Mouse (Mus musculus): Measurements from ENCODE around the gene Fbn1. TPM values are rescaled to one million over a fixed set of nuclear protein-coding genes. Genes with fewer than 3 reads are reported as not detected.
A peak's percentile ranks its signal among the peaks of the same experiment; 100 is the strongest.

Fbn1 gene
- total and polyA plus RNA-seq, 3 experiments = 0.04 to 0.17 (median 0.09) TPM

DNA sequence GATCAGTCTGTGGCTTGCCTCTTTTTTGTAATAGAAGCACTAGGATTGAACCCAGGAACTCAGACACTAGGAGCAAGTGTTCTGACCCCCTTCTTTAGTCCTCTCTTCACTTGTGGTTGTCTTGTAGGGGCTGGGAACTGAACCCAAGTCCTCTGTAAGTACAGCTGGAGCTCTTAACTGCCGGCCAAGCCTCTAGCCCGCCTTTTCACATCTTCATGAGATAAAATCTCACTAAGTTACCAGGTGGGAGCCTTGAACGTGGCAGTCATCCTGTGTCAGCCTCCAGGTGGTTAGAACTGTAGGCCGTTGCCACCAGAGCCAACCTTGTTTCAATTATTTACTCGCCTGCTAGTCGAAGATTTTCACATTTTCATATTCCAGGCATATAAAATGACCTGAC, 254.1 kb downstream of the Fbn1 start:
- Histone ChIP-seq H3K79me2 (replicated peaks; ENCODE audit: control insufficient read depth, extremely low read depth, insufficient read depth, poor library complexity, severe bottlenecking) (peaks cover 66% of the 10 kb centered on the region), H3K27me3 (replicated peaks) (no peaks in the 10 kb centered on the region), H3K4me1 (ENCODE audit: control insufficient read depth in 1 of 2, insufficient read depth in 2 of 2) (peaks cover 4 to 24% of the 10 kb centered on the region in 2 experiments; a peak in 2 of 4 replicates), H3K36me3 (replicated peaks in 1 of 2; ENCODE audit: control insufficient read depth in 1 of 2, insufficient read depth in 1 of 2, low read length in 1 of 2) (peaks cover 61 to 81% of the 10 kb centered on the region in 2 experiments), H3K4me2 (ENCODE audit: insufficient read depth, low read depth, poor library complexity, severe bottlenecking) (no peak overlapping the region), H3K27ac (ENCODE audit: insufficient read depth, low read depth) (no peak overlapping the region), H3K9ac (ENCODE audit: insufficient read depth, low read depth) (no peak overlapping the region), H3K4me3 (replicated peaks in 1 of 3; ENCODE audit: low read depth in 2 of 3, low read length in 2 of 3, poor library complexity in 1 of 3) (no peak overlapping the region), H3K9me3 (replicated peaks; ENCODE audit: low read length) (peaks cover 3% of the 10 kb centered on the region)
- DNase-seq (ENCODE audit: extremely low read depth) = no peak
- TF ChIP-seq GABPA (IDR thresholded peaks at IDR 0.05; ENCODE audit: insufficient replicate concordance, low read depth, low read length) (no peak), NRF1 (IDR thresholded peaks at IDR 0.05; ENCODE audit: low read depth, low read length) (no peak), IRF4 (IDR thresholded peaks at IDR 0.05; ENCODE audit: low read depth, low read length) (no peak), HCFC1 (IDR thresholded peaks at IDR 0.05; ENCODE audit: low read depth, low read length) (no peak), ZNF384 (IDR thresholded peaks at IDR 0.05; ENCODE audit: low read depth, low read length) (no peak), ETS1 (conservative IDR thresholded peaks at IDR 0.05; ENCODE audit: low read depth, low read length) (no peak), RCOR1 (conservative IDR thresholded peaks at IDR 0.05; ENCODE audit: low read depth, low read length) (no peak), ZC3H11A (IDR thresholded peaks at IDR 0.05; ENCODE audit: low read depth, low read length) (no peak), POLR2A (IDR thresholded peaks at IDR 0.05; ENCODE audit: low read depth, low read length) (no peak), POLR2AphosphoS2 (IDR thresholded peaks at IDR 0.05; ENCODE audit: low read depth, low read length) (no peak), KAT2A (IDR thresholded peaks at IDR 0.05; ENCODE audit: insufficient replicate concordance, low read length) (no peak), EP300 (IDR thresholded peaks at IDR 0.05; ENCODE audit: low read length) (no peak), JUND (conservative IDR thresholded peaks at IDR 0.05; ENCODE audit: low read depth, low read length) (no peak)
- in situ Hi-C loops (cut with MboI; ENCODE audit: low pct_ligation_motif_present, low pct_unique_long_range_greater_than_20kb, low sequenced_read_pairs) = no loop called here
- dilution Hi-C loops (cut with MboI; ENCODE audit: extremely low pct_ligation_motif_present, extremely low pct_unique_long_range_greater_than_20kb, low sequenced_read_pairs) = no loop called here

DNA sequence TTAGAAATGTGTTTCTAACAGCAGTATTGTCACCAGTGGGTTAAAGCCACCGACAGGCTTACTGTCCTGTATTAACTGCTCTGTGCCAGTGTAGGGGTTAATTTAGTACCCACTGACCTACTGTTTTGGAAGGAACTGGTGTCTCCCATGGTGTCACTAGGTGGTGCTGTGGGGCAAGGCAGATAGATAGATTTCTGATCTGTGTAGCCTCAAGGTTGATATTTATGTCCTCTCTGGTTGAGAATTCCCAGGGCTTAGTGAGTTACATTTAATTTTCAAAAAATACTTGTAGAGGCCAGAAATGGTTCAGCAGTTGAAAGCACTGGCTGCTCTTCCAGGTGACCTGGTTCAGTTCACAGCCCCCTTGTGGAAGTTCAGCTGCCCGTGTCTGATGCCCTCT, 255.5 kb downstream of the Fbn1 start:
- H3K79me2 ChIP-seq (replicated peaks; ENCODE audit: control insufficient read depth, extremely low read depth, insufficient read depth, poor library complexity, severe bottlenecking) = peaks cover 78% of the 10 kb centered on the region
- dilution Hi-C loops (cut with MboI; ENCODE audit: extremely low pct_ligation_motif_present, extremely low pct_unique_long_range_greater_than_20kb, low sequenced_read_pairs) = no loop called here
- H3K27ac ChIP-seq (ENCODE audit: insufficient read depth, low read depth) = no peak overlapping the region
- peaks cover 3% of the 10 kb centered on the region for H3K9me3 ChIP-seq (replicated peaks; ENCODE audit: low read length)
- peak; percentile 54 for DNase-seq (ENCODE audit: extremely low read depth)
- H3K4me1 ChIP-seq (ENCODE audit: control insufficient read depth in 1 of 2, insufficient read depth in 2 of 2) = peaks cover 4 to 24% of the 10 kb centered on the region in 2 experiments; a peak in 2 of 4 replicates
- peaks cover 51 to 69% of the 10 kb centered on the region in 2 experiments for H3K36me3 ChIP-seq (replicated peaks in 1 of 2; ENCODE audit: control insufficient read depth in 1 of 2, insufficient read depth in 1 of 2, low read length in 1 of 2)
- H3K9ac ChIP-seq (ENCODE audit: insufficient read depth, low read depth) = no peak overlapping the region
- no peak overlapping the region for H3K4me3 ChIP-seq (replicated peaks in 1 of 3; ENCODE audit: low read depth in 2 of 3, low read length in 2 of 3, poor library complexity in 1 of 3)
- no peak for TF ChIP-seq MAFK (IDR thresholded peaks at IDR 0.05; ENCODE audit: insufficient replicate concordance, low read length)
- peak in 1 of 2 experiments; percentile 68; a peak in 3 of 4 replicates for TF ChIP-seq CTCF (conservative IDR thresholded peaks at IDR 0.05 in 1 of 2, IDR thresholded peaks at IDR 0.05 in 1 of 2; ENCODE audit: low read depth in 2 of 2, low read length in 2 of 2)
- TF ChIP-seq MAX (IDR thresholded peaks at IDR 0.05; ENCODE audit: low read length) = no peak
- TF ChIP-seq SMC3 (IDR thresholded peaks at IDR 0.05; ENCODE audit: low read depth, low read length) = 0 out of 2 replicates have a peak, but pooled peaks have one; percentile 14
- peak; percentile 31 for TF ChIP-seq RAD21 (IDR thresholded peaks at IDR 0.05; ENCODE audit: low read depth, low read length)
- no peaks in the 10 kb centered on the region for H3K27me3 ChIP-seq (replicated peaks)
- H3K4me2 ChIP-seq (ENCODE audit: insufficient read depth, low read depth, poor library complexity, severe bottlenecking) = no peak overlapping the region
- in situ Hi-C loops (cut with MboI; ENCODE audit: low pct_ligation_motif_present, low pct_unique_long_range_greater_than_20kb, low sequenced_read_pairs) = no loop called here
